Mouse (Mus musculus): ENCODE measurements around the gene Cox20. TPM values are rescaled to one million over a fixed set of nuclear protein-coding genes. Genes with fewer than 3 reads are reported as not detected.
A peak's percentile ranks its signal among the peaks of the same experiment; 100 is the strongest.

Gene Cox20
- polyA plus RNA-seq, 1 experiment from 2014 or later, result 167 TPM

GRCm38 (mm10) chr1:178326950-178327349, 8.0 kb downstream of the Cox20 start:
- Histone ChIP-seq H3K9me3 (replicated peaks; ENCODE audit: control insufficient read depth, low read length) (no peaks in the 10 kb centered on the region), H3K4me2 (ENCODE audit: low read length) (no peak overlapping the region), H3K4me3 (ENCODE audit: low read depth, low read length) (no peak overlapping the region), H3K4me1 (ENCODE audit: control insufficient read depth, insufficient read depth, low read length) (no peaks in the 10 kb centered on the region), H3K27me3 (replicated peaks; ENCODE audit: control insufficient read depth, insufficient read depth, low read length) (no peaks in the 10 kb centered on the region), H3K36me3 (ENCODE audit: control insufficient read depth, insufficient read depth, low read length) (peaks cover 85% of the 10 kb centered on the region), H3K9ac (ENCODE audit: low read length) (no peak overlapping the region), H3K27ac (ENCODE audit: low read depth, low read length) (no peak overlapping the region)
- WGBS, result 86% methylated on average over 1 of the region's 1 CpGs
- no peak for DNase-seq (ENCODE audit: low spot score)
- no peak for ATAC-seq

DNA sequence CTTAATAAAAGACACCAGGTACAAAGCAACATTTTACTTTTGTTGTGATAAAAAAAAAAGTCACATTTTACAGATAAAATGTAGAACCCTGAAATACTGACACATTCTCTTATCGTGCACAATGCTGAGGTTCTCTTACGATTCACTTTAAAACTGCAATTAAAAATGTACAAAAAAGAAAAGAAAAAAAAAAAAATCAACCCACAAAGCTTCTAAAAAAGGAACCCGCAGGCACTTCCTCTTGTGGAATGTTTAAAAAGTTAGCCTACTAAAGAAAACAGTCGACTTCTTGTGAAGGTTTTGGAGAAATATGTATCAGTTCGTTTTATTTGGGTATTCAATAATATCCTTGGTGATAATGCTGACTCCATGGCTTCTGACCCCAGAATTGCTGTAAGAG, 10.1 kb downstream of the Cox20 start:
- DNase-seq (ENCODE audit: low spot score) (no peak), ATAC-seq (no peak)
- 83% methylated on average over 5 of the region's 5 CpGs for whole genome bisulfite sequencing
- H3K9me3 ChIP-seq (replicated peaks; ENCODE audit: control insufficient read depth, low read length), result no peaks in the 10 kb centered on the region
- H3K27me3 ChIP-seq (replicated peaks; ENCODE audit: control insufficient read depth, insufficient read depth, low read length), result no peaks in the 10 kb centered on the region
- no peak overlapping the region for H3K9ac ChIP-seq (ENCODE audit: low read length)
- peaks cover 3% of the 10 kb centered on the region for H3K4me1 ChIP-seq (ENCODE audit: control insufficient read depth, insufficient read depth, low read length)
- no peak overlapping the region for H3K4me2 ChIP-seq (ENCODE audit: low read length)
- H3K27ac ChIP-seq (ENCODE audit: low read depth, low read length), result no peak overlapping the region
- no peak overlapping the region for H3K4me3 ChIP-seq (ENCODE audit: low read depth, low read length)
- H3K36me3 ChIP-seq (ENCODE audit: control insufficient read depth, insufficient read depth, low read length), result peaks cover 86% of the 10 kb centered on the region

- H3K4me3 ChIP-seq (ENCODE audit: low read depth, low read length), result no peak overlapping the region
- DNase-seq (ENCODE audit: low spot score), result no peak
- peaks cover 8% of the 10 kb centered on the region for H3K4me1 ChIP-seq (ENCODE audit: control insufficient read depth, insufficient read depth, low read length)
- peaks cover 85% of the 10 kb centered on the region for H3K36me3 ChIP-seq (ENCODE audit: control insufficient read depth, insufficient read depth, low read length)
- no peaks in the 10 kb centered on the region for H3K9me3 ChIP-seq (replicated peaks; ENCODE audit: control insufficient read depth, low read length)
- no peaks in the 10 kb centered on the region for H3K27me3 ChIP-seq (replicated peaks; ENCODE audit: control insufficient read depth, insufficient read depth, low read length)
- WGBS, result 65% methylated on average over 6 of the region's 6 CpGs
- no peak for ATAC-seq
- H3K4me2 ChIP-seq (ENCODE audit: low read length), result no peak overlapping the region
- no peak overlapping the region for H3K9ac ChIP-seq (ENCODE audit: low read length)
- H3K27ac ChIP-seq (ENCODE audit: low read depth, low read length), result no peak overlapping the region
Observed at GRCm38 (mm10) chr1:178329946-178330345, 11.0 kb downstream of the Cox20 start.

- Histone ChIP-seq H3K9me3 (replicated peaks; ENCODE audit: control insufficient read depth, low read length) (no peaks in the 10 kb centered on the region), H3K9ac (ENCODE audit: low read length) (peak overlapping the region; percentile 100), H3K36me3 (ENCODE audit: control insufficient read depth, insufficient read depth, low read length) (peaks cover 43% of the 10 kb centered on the region), H3K4me2 (ENCODE audit: low read length) (peak overlapping the region; percentile 85), H3K27ac (ENCODE audit: low read depth, low read length) (0 out of 2 replicates have a peak overlapping the region, but pooled peaks have one; percentile 99), H3K4me1 (ENCODE audit: control insufficient read depth, insufficient read depth, low read length) (peaks cover 13% of the 10 kb centered on the region), H3K4me3 (ENCODE audit: low read depth, low read length) (peak overlapping the region; percentile 100), H3K27me3 (replicated peaks; ENCODE audit: control insufficient read depth, insufficient read depth, low read length) (no peaks in the 10 kb centered on the region)
- DNase-seq (ENCODE audit: low spot score) (no peak), ATAC-seq (no peak)
- WGBS, result under 1% methylated on average over 16 of the region's 16 CpGs
Observed at GRCm38 (mm10) chr1:178335860-178336261, 16.9 kb downstream of the Cox20 start.

DNA sequence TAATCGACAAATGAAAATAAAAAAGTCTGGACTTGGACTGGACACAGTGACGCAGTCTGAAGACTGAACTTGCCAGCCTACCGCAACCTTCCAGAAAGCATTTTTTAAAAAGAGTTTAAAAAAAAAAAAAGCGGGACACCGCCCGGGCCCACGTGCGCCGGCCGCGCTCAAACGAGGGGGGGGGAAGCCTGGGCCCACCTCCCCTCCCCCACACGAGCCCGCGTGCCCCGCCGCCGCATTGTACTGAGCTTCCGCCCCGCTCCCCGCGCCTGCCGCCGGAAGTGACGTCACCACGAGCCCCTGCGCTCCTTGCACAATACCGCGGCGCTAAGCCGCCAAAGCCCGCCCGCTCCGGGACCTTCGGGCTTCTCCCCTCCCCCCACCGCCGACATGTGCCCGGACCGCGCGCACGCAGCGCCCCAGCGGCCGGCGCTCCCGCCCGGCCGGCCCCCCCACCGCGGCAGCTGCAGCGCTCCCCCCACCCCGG, 17.4 kb downstream of the Cox20 start:
- peak; percentile 92 for ATAC-seq
- WGBS, result under 1% methylated on average over 45 of the region's 53 CpGs
- no peaks in the 10 kb centered on the region for H3K27me3 ChIP-seq (replicated peaks; ENCODE audit: control insufficient read depth, insufficient read depth, low read length)
- DNase-seq (ENCODE audit: low spot score), result peak; percentile 96
- peaks cover 39% of the 10 kb centered on the region for H3K36me3 ChIP-seq (ENCODE audit: control insufficient read depth, insufficient read depth, low read length)
- H3K4me2 ChIP-seq (ENCODE audit: low read length), result peak overlapping the region; percentile 85
- H3K4me3 ChIP-seq (ENCODE audit: low read depth, low read length), result peak overlapping the region; percentile 100
- peak overlapping the region; percentile 99 for H3K27ac ChIP-seq (ENCODE audit: low read depth, low read length)
- no peaks in the 10 kb centered on the region for H3K9me3 ChIP-seq (replicated peaks; ENCODE audit: control insufficient read depth, low read length)
- peaks cover 13% of the 10 kb centered on the region for H3K4me1 ChIP-seq (ENCODE audit: control insufficient read depth, insufficient read depth, low read length)
- peak overlapping the region; percentile 100 for H3K9ac ChIP-seq (ENCODE audit: low read length)

- DNase-seq (ENCODE audit: low spot score) (no peak), ATAC-seq (peak; percentile 49)
- peak overlapping the region; percentile 100 for H3K4me3 ChIP-seq (ENCODE audit: low read depth, low read length)
- H3K27ac ChIP-seq (ENCODE audit: low read depth, low read length), result peak overlapping the region; percentile 99
- under 1% methylated on average over 87 of the region's 89 CpGs for WGBS
- H3K4me1 ChIP-seq (ENCODE audit: control insufficient read depth, insufficient read depth, low read length), result peaks cover 13% of the 10 kb centered on the region
- H3K4me2 ChIP-seq (ENCODE audit: low read length), result peak overlapping the region; percentile 21
- H3K9ac ChIP-seq (ENCODE audit: low read length), result peak overlapping the region; percentile 100
- no peaks in the 10 kb centered on the region for H3K9me3 ChIP-seq (replicated peaks; ENCODE audit: control insufficient read depth, low read length)
- peaks cover 33% of the 10 kb centered on the region for H3K36me3 ChIP-seq (ENCODE audit: control insufficient read depth, insufficient read depth, low read length)
- H3K27me3 ChIP-seq (replicated peaks; ENCODE audit: control insufficient read depth, insufficient read depth, low read length), result no peaks in the 10 kb centered on the region
Observed at GRCm38 (mm10) chr1:178336777-178337481, 18.0 kb downstream of the Cox20 start.

- peak; percentile 98 for DNase-seq (ENCODE audit: low spot score)
Observed at GRCm38 (mm10) chr1:178337551-178338317, 18.8 kb downstream of the Cox20 start, which contains the start of gene Hnrnpu. Gene Hnrnpu (minus strand): TSS chr1:178337797.

DNA sequence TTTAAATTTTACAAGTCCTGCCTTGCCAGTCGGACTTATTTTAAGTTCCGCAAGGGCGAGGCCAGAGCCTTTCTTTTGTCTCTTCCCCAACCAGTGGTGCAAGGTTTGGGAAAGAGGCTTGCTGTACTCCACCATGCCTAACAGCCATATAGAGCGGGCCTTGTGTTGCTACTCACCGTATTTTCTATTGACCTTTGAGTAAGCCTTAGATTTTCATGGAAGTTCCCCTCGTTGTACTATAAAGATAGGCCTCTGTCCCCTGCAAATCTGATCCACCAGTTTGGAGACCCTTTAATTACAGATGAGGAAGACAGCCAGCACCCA, 19.4 kb downstream of the Cox20 start:
- Histone ChIP-seq H3K9ac (ENCODE audit: low read length) (peak overlapping the region; percentile 100), H3K4me3 (ENCODE audit: low read depth, low read length) (peak overlapping the region; percentile 100), H3K27ac (ENCODE audit: low read depth, low read length) (peak overlapping the region; percentile 99), H3K36me3 (ENCODE audit: control insufficient read depth, insufficient read depth, low read length) (peaks cover 19% of the 10 kb centered on the region), H3K27me3 (replicated peaks; ENCODE audit: control insufficient read depth, insufficient read depth, low read length) (no peaks in the 10 kb centered on the region), H3K4me2 (ENCODE audit: low read length) (peak overlapping the region; percentile 70), H3K4me1 (ENCODE audit: control insufficient read depth, insufficient read depth, low read length) (peaks cover 13% of the 10 kb centered on the region), H3K9me3 (replicated peaks; ENCODE audit: control insufficient read depth, low read length) (no peaks in the 10 kb centered on the region)
- 3% methylated on average over 6 of the region's 6 CpGs for WGBS
- ATAC-seq, result no peak
- DNase-seq (ENCODE audit: low spot score), result peak; percentile 44

More at GRCm38 (mm10) chr1:178337551-178338317, 18.8 kb downstream of the Cox20 start, which contains the start of gene Hnrnpu:
- Histone ChIP-seq H3K4me1 (ENCODE audit: control insufficient read depth, insufficient read depth, low read length) (peaks cover 13% of the 10 kb centered on the region), H3K27me3 (replicated peaks; ENCODE audit: control insufficient read depth, insufficient read depth, low read length) (no peaks in the 10 kb centered on the region), H3K27ac (ENCODE audit: low read depth, low read length) (peak within 1 kb of the TSS; percentile 99), H3K4me3 (ENCODE audit: low read depth, low read length) (peak within 1 kb of the TSS; percentile 100), H3K36me3 (ENCODE audit: control insufficient read depth, insufficient read depth, low read length) (peaks cover 25% of the 10 kb centered on the region), H3K4me2 (ENCODE audit: low read length) (peak within 1 kb of the TSS; percentile 70), H3K9ac (ENCODE audit: low read length) (peak within 1 kb of the TSS; percentile 100), H3K9me3 (replicated peaks; ENCODE audit: control insufficient read depth, low read length) (no peaks in the 10 kb centered on the region)
- under 1% methylated on average over 68 of the region's 73 CpGs for WGBS
- peak; percentile 85 for ATAC-seq
